Mouse (Mus musculus) forebrain, embryonic 14.5 days (tissue): ENCODE data around the gene Fbxo22. TPM values are rescaled to one million over a fixed set of nuclear protein-coding genes. Genes with fewer than 3 reads are reported as not detected.

ENCODE experiments used
- ATAC-seq: fragments of 200-750 bp; cut with Nextera tagmentation; 2 replicates; pipeline ENCODE4 v1.8.0; 2017; ENCODE audit warnings: mild to moderate bottlenecking, moderate library complexity
- DNase-seq: peaks from one replicate; pipeline ENCODE4 v3.0.0-alpha.2; 2015; ENCODE audit warnings: low spot score
- H3K27ac ChIP-seq: fragments of 300-500 bp; sonication (generic); 2 replicates; pipeline ENCODE4 v1.5.1; 2014; ENCODE audit warnings: low read depth, mild to moderate bottlenecking, control low read depth, low read length, moderate library complexity
- H3K27me3 ChIP-seq: fragments of 300-500 bp; sonication (generic); replicated peaks from 2 replicates; pipeline ENCODE4 v1.6.1; 2014; ENCODE audit warnings: low read length, control low read depth, mixed read lengths; ENCODE audit not compliant: control insufficient read depth, insufficient read depth
- H3K36me3 ChIP-seq: fragments of 300-500 bp; sonication (generic); 2 replicates; pipeline ENCODE4 v1.6.1; 2014; ENCODE audit warnings: low read length, control low read depth; ENCODE audit not compliant: control insufficient read depth, insufficient read depth
- H3K4me1 ChIP-seq: fragments of 300-500 bp; sonication (generic); 2 replicates; pipeline ENCODE4 v1.6.1; 2014; ENCODE audit warnings: antibody characterized with exemption, low read length, control low read depth; ENCODE audit not compliant: control insufficient read depth, insufficient read depth
- H3K4me2 ChIP-seq: fragments of 300-500 bp; sonication (generic); 2 replicates; pipeline ENCODE4 v1.6.1; 2014; ENCODE audit warnings: mild to moderate bottlenecking, control low read depth, low read length
- H3K4me3 ChIP-seq: fragments of 300-500 bp; sonication (generic); 2 replicates; pipeline ENCODE4 v1.5.1; 2014; ENCODE audit warnings: low read depth, low read length, control low read depth
- H3K9ac ChIP-seq: fragments of 300-500 bp; sonication (generic); 2 replicates; pipeline ENCODE4 v1.6.1; 2014; ENCODE audit warnings: mild to moderate bottlenecking, low read length, control low read depth, moderate library complexity
- H3K9me3 ChIP-seq: fragments of 300-500 bp; sonication (generic); replicated peaks from 2 replicates; pipeline ENCODE4 v1.6.1; 2016; ENCODE audit warnings: low read length, control low read depth, mixed read lengths; ENCODE audit not compliant: control insufficient read depth
- WGBS: fragments of 180-500 bp; shearing (Covaris S2); extraction: QIAGEN DNeasy Blood & Tissue Kit; methylation state at CpG from one replicate; pipeline ENCODE4 v1.1.7; 2014; 5-methylcytosine and 5-hydroxymethylcytosine counted together
- polyA plus RNA-seq: library from polyadenylated mRNA; unstranded; fragments of >200 nt; fragmentation: Nextera tagmentation; extraction: Ambion mirVana; gene quantifications from 2 replicates; pipeline ENCODE4 v1.2.1, GENCODE M21; 2014

Fbxo22 gene
- polyA plus RNA-seq, 1 experiment from 2014 or later = 73.0 TPM

GRCm38 (mm10) chr9:55213396-55213795, 4.7 kb downstream of the Fbxo22 start:
- H3K27me3 ChIP-seq = no peaks in the 10 kb centered on the region
- peaks cover 51% of the 10 kb centered on the region for H3K36me3 ChIP-seq
- no peak overlapping the region for H3K9ac ChIP-seq
- H3K27ac ChIP-seq = no peak overlapping the region
- DNase-seq (no peak), ATAC-seq (no peak)
- no peak overlapping the region for H3K4me3 ChIP-seq
- H3K4me1 ChIP-seq = peaks cover 9% of the 10 kb centered on the region
- H3K4me2 ChIP-seq = no peak overlapping the region
- H3K9me3 ChIP-seq = no peaks in the 10 kb centered on the region
- WGBS = 95% methylated on average over 1 of the region's 1 CpGs

- Histone ChIP-seq H3K36me3 (peaks cover 67% of the 10 kb centered on the region), H3K27me3 (no peaks in the 10 kb centered on the region), H3K4me3 (no peak overlapping the region), H3K27ac (no peak overlapping the region), H3K4me2 (no peak overlapping the region), H3K4me1 (peaks cover 5% of the 10 kb centered on the region), H3K9ac (no peak overlapping the region), H3K9me3 (no peaks in the 10 kb centered on the region)
- DNase-seq (no peak), ATAC-seq (no peak)
- 90% methylated on average over 3 of the region's 3 CpGs for WGBS
Measured at GRCm38 (mm10) chr9:55215056-55215455, 6.3 kb downstream of the Fbxo22 start.

- Histone ChIP-seq H3K4me1 (no peaks in the 10 kb centered on the region; the same call in 1 of the 2 replicates), H3K36me3 (peaks cover 72% of the 10 kb centered on the region), H3K27me3 (no peaks in the 10 kb centered on the region), H3K4me2 (no peak overlapping the region), H3K27ac (no peak overlapping the region), H3K9me3 (no peaks in the 10 kb centered on the region), H3K4me3 (no peak overlapping the region), H3K9ac (no peak overlapping the region)
- ATAC-seq = no peak
- WGBS = 82% methylated on average over 3 of the region's 3 CpGs
- DNase-seq = no peak
Measured at GRCm38 (mm10) chr9:55215648-55216047, 6.9 kb downstream of the Fbxo22 start.

DNA sequence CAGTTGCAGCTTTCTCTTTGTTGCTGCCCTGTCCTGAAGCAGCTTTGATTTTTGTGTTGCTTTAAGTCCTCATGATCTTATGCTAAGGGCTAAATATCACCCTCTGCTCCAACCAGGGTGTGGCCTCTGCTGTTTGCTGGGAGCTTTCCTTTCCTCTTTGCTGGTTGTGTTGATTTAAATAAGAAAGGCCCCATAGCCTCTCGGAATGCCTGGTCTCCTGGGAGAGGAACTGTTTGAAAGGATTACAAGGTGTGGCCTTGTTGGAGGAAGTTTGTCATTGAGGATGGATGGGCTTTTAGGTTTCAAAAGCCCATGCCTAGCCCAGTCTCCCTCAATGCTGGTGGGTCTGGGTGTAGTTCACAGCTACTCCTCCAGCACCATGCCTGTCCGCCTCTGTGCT, 7.4 kb downstream of the Fbxo22 start:
- no peak overlapping the region for H3K27ac ChIP-seq
- peaks cover 77% of the 10 kb centered on the region for H3K36me3 ChIP-seq
- H3K4me3 ChIP-seq = no peak overlapping the region
- H3K9me3 ChIP-seq = no peaks in the 10 kb centered on the region
- no peak overlapping the region for H3K4me2 ChIP-seq
- DNase-seq (no peak), ATAC-seq (no peak)
- H3K9ac ChIP-seq = no peak overlapping the region
- no peaks in the 10 kb centered on the region; the same call in 1 of the 2 replicates for H3K4me1 ChIP-seq
- no peaks in the 10 kb centered on the region for H3K27me3 ChIP-seq
- WGBS = 83% methylated on average over 2 of the region's 2 CpGs

GRCm38 (mm10) chr9:55217381-55217780, 8.7 kb downstream of the Fbxo22 start:
- 93% methylated on average over 3 of the region's 3 CpGs for WGBS

GRCm38 (mm10) chr9:55225165-55225737, 16.5 kb downstream of the Fbxo22 start:
- DNase-seq = no peak
- no peak for ATAC-seq
- Histone ChIP-seq H3K4me3 (no peak overlapping the region), H3K4me2 (no peak overlapping the region), H3K27me3 (no peaks in the 10 kb centered on the region), H3K9ac (no peak overlapping the region), H3K27ac (no peak overlapping the region), H3K9me3 (no peaks in the 10 kb centered on the region), H3K36me3 (peaks cover 52% of the 10 kb centered on the region), H3K4me1 (no peaks in the 10 kb centered on the region)
- 83% methylated on average over 7 of the region's 7 CpGs for WGBS

More at GRCm38 (mm10) chr9:55217381-55217780, 8.7 kb downstream of the Fbxo22 start:
- no peak overlapping the region for H3K9ac ChIP-seq
- H3K27ac ChIP-seq = no peak overlapping the region
- no peak overlapping the region for H3K4me2 ChIP-seq
- no peaks in the 10 kb centered on the region for H3K4me1 ChIP-seq
- DNase-seq = no peak
- ATAC-seq = no peak
- H3K4me3 ChIP-seq = no peak overlapping the region
- no peaks in the 10 kb centered on the region for H3K27me3 ChIP-seq
- peaks cover 90% of the 10 kb centered on the region for H3K36me3 ChIP-seq
- H3K9me3 ChIP-seq = no peaks in the 10 kb centered on the region

- peak; percentile 38 for DNase-seq
- no peak overlapping the region for H3K4me2 ChIP-seq
- H3K9ac ChIP-seq = no peak overlapping the region
- WGBS = 83% methylated on average over 3 of the region's 3 CpGs
- no peak overlapping the region for H3K27ac ChIP-seq
- H3K9me3 ChIP-seq = no peaks in the 10 kb centered on the region
- no peaks in the 10 kb centered on the region for H3K27me3 ChIP-seq
- H3K4me1 ChIP-seq = no peaks in the 10 kb centered on the region
- peaks cover 42% of the 10 kb centered on the region for H3K36me3 ChIP-seq
- ATAC-seq = no peak
- H3K4me3 ChIP-seq = no peak overlapping the region
Measured at GRCm38 (mm10) chr9:55226251-55226650, 17.5 kb downstream of the Fbxo22 start.

DNA sequence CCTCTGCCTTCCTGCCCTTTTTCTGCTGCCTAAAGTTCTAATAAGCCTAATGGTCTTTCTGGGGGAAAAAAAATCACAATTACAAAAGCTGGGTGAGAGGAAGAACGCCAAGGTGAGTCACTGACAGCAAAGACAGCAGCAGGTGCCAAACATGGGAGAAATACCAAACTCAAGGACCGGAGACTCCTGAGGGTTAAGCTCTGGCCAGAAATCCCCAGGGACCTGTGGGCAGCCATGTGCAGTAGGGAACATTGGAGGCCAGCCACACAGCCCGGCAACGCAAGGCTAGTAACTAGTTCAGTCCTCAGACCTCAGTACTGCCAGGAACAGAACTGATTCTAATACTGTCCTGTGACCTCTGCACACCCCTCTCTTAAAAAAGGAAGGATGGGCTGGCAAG, 19.4 kb downstream of the Fbxo22 start:
- H3K9ac ChIP-seq = no peak overlapping the region
- no peak for ATAC-seq
- no peak overlapping the region for H3K4me3 ChIP-seq
- H3K36me3 ChIP-seq = peaks cover 24% of the 10 kb centered on the region
- no peak overlapping the region for H3K4me2 ChIP-seq
- H3K27me3 ChIP-seq = no peaks in the 10 kb centered on the region
- DNase-seq = no peak
- no peak overlapping the region for H3K27ac ChIP-seq
- WGBS = 92% methylated on average over 4 of the region's 4 CpGs
- no peaks in the 10 kb centered on the region for H3K4me1 ChIP-seq
- H3K9me3 ChIP-seq = no peaks in the 10 kb centered on the region

- 75% methylated on average over 10 of the region's 10 CpGs for WGBS
- Histone ChIP-seq H3K36me3 (peaks cover 16% of the 10 kb centered on the region), H3K4me2 (no peak overlapping the region), H3K27ac (no peak overlapping the region), H3K9me3 (no peaks in the 10 kb centered on the region), H3K9ac (no peak overlapping the region), H3K27me3 (no peaks in the 10 kb centered on the region), H3K4me1 (no peaks in the 10 kb centered on the region), H3K4me3 (no peak overlapping the region)
- ATAC-seq = no peak
- DNase-seq = no peak
Measured at GRCm38 (mm10) chr9:55229010-55229409, 20.3 kb downstream of the Fbxo22 start.
